Mouse (Mus musculus) spleen, adult 2 months (tissue): Measurements from ENCODE around the gene Repin1. TPM values are rescaled to one million over a fixed set of nuclear protein-coding genes. Genes with fewer than 3 reads are reported as not detected.
A peak's percentile ranks its signal among the peaks of the same experiment; 100 is the strongest.

Experiments
- DNase-seq, 2 experiments: peaks; one replicate each; pipeline versions ENCODE4 v3.0.0 to v3.0.0-alpha.2; 2012 to 2021; ENCODE audit warnings: low spot score in 2 of 2, low read depth in 1 of 2
- H3K27ac ChIP-seq: fragments of 200-500 bp; 2 replicates; pipeline ENCODE4 v1.5.1; 2012; ENCODE audit warnings: low read length, inconsistent platforms; ENCODE audit not compliant: insufficient read depth
- H3K27me3 ChIP-seq: fragments of 200-500 bp; 2 replicates; pipeline ENCODE4 v1.6.1; 2012; ENCODE audit warnings: mild to moderate bottlenecking, moderate library complexity, low read length, inconsistent platforms; ENCODE audit not compliant: control insufficient read depth, insufficient read depth
- H3K36me3 ChIP-seq: fragments of 200-500 bp; 2 replicates; pipeline ENCODE4 v1.6.1; 2012; ENCODE audit warnings: mild to moderate bottlenecking, low read length, inconsistent platforms; ENCODE audit not compliant: control insufficient read depth, insufficient read depth
- H3K4me1 ChIP-seq: fragments of 200-500 bp; 2 replicates; pipeline ENCODE4 v1.6.1; 2011; ENCODE audit warnings: inconsistent platforms; ENCODE audit not compliant: control insufficient read depth, insufficient read depth, insufficient read length
- H3K4me3 ChIP-seq: fragments of 200-500 bp; 2 replicates; pipeline ENCODE4 v1.5.1; 2011; ENCODE audit warnings: mild to moderate bottlenecking, inconsistent platforms; ENCODE audit not compliant: insufficient read depth, insufficient read length; ENCODE audit errors: extremely low read depth
- CTCF ChIP-seq: fragments of 200-500 bp; IDR thresholded peaks from 2 replicates; pipeline ENCODE4 v1.5.1; 2011; ENCODE audit warnings: mild to moderate bottlenecking, inconsistent platforms; ENCODE audit not compliant: insufficient read depth, insufficient read length, insufficient replicate concordance; ENCODE audit errors: extremely low read depth
- POLR2A ChIP-seq: fragments of 200-500 bp; IDR thresholded peaks from 2 replicates; pipeline ENCODE4 v1.6.1; 2011; ENCODE audit warnings: low read depth, low read length, inconsistent platforms
- WGBS: fragments of 180-500 bp; shearing (Covaris S2); methylation state at CpG from one replicate; pipeline ENCODE4 v1.1.7; 2018; 5-methylcytosine and 5-hydroxymethylcytosine counted together
- polyA plus RNA-seq: library from polyadenylated mRNA; depleted of rRNA; stranded (reverse); fragments of >200 nt; gene quantifications from 2 replicates; pipeline ENCODE4 v1.2.3, GENCODE M21; 2012

The Repin1 gene
- polyA plus RNA-seq, 1 experiment = 12.4 TPM

- Histone ChIP-seq H3K4me3 (peak within 1 kb of the TSS; percentile 61), H3K27ac (peak within 1 kb of the TSS; percentile 88), H3K27me3 (no peaks in the 10 kb centered on the region), H3K4me1 (no peaks in the 10 kb centered on the region; the same call in 1 of the 2 replicates), H3K36me3 (no peaks in the 10 kb centered on the region; the same call in 1 of the 2 replicates)
- peak; percentile 86 to 92 for DNase-seq
- WGBS = 2% methylated on average over 39 of the region's 39 CpGs
- TF ChIP-seq POLR2A (peak; percentile 56), CTCF (no peak)
Observed at GRCm38 (mm10) chr6:48554280-48555103, 39.2 kb upstream of the Repin1 start, which contains the start of gene Lrrc61. Lrrc61 (plus strand) TSS chr6:48554796.

GRCm38 (mm10) chr6:48555104-48555890 lies 38.4 kb upstream of the Repin1 start:
- 31% methylated on average over 14 of the region's 14 CpGs for WGBS
- peak in 1 of 2 experiments; percentile 37 for DNase-seq

GRCm38 (mm10) chr6:48555956-48556355 lies 37.7 kb upstream of the Repin1 start:
- no peak for DNase-seq
- TF ChIP-seq POLR2A = no peak
- no peak for TF ChIP-seq CTCF
- peaks cover 1% of the 10 kb centered on the region for H3K36me3 ChIP-seq
- no peak overlapping the region for H3K4me3 ChIP-seq
- H3K4me1 ChIP-seq = no peaks in the 10 kb centered on the region; the same call in 1 of the 2 replicates
- H3K27me3 ChIP-seq = no peaks in the 10 kb centered on the region
- no peak overlapping the region for H3K27ac ChIP-seq
- 85% methylated on average over 3 of the region's 3 CpGs for WGBS

More at GRCm38 (mm10) chr6:48555104-48555890, 38.4 kb upstream of the Repin1 start:
- H3K36me3 ChIP-seq = no peaks in the 10 kb centered on the region; the same call in 1 of the 2 replicates
- peak overlapping the region; percentile 88 for H3K27ac ChIP-seq
- peak overlapping the region; percentile 61 for H3K4me3 ChIP-seq
- TF ChIP-seq CTCF = no peak
- TF ChIP-seq POLR2A = no peak
- H3K27me3 ChIP-seq = no peaks in the 10 kb centered on the region
- no peaks in the 10 kb centered on the region; the same call in 1 of the 2 replicates for H3K4me1 ChIP-seq

GRCm38 (mm10) chr6:48565693-48566310 lies 27.9 kb upstream of the Repin1 start:
- no peak for DNase-seq
- H3K4me3 ChIP-seq = no peak overlapping the region
- H3K4me1 ChIP-seq = peaks cover 2% of the 10 kb centered on the region; the same call in 1 of the 2 replicates
- H3K36me3 ChIP-seq = no peaks in the 10 kb centered on the region
- 90% methylated on average over 4 of the region's 4 CpGs for WGBS
- TF ChIP-seq CTCF (no peak), POLR2A (no peak)
- no peaks in the 10 kb centered on the region for H3K27me3 ChIP-seq
- H3K27ac ChIP-seq = no peak overlapping the region

DNA sequence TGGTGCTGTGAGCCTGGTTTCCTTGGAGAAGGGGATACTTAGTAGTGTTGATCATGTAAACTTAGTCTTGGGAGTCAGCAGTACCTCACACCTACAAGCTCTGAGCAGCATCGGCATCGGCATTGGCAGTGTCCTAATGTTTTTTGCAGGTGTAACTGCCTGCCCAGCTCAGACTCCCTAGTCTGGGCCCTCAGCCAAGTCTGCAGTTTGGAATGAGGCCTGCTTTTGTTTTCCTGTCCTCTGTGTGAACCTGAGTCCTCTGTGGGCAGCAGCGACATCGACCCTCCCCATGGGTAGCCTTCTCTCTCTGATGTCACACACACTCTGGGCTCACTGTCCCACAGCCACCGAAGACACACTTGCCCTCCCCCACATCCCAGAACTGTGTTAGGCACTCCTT lies 27.4 kb upstream of the Repin1 start:
- no peaks in the 10 kb centered on the region for H3K36me3 ChIP-seq
- no peak overlapping the region for H3K4me3 ChIP-seq
- no peak for DNase-seq
- 77% methylated on average over 5 of the region's 5 CpGs for WGBS
- no peak for TF ChIP-seq CTCF
- TF ChIP-seq POLR2A = no peak
- H3K27me3 ChIP-seq = no peaks in the 10 kb centered on the region
- H3K4me1 ChIP-seq = peaks cover 2% of the 10 kb centered on the region; the same call in 1 of the 2 replicates
- no peak overlapping the region for H3K27ac ChIP-seq
